Mouse (Mus musculus) forebrain, embryonic 14.5 days (tissue): ENCODE measurements around the gene Akna. TPM values are rescaled to one million over a fixed set of nuclear protein-coding genes. Genes with fewer than 3 reads are reported as not detected.
A peak's percentile ranks its signal among the peaks of the same experiment; 100 is the strongest.

Experiments used
- ATAC-seq: fragments of 200-750 bp; cut with Nextera tagmentation; 2 replicates; pipeline ENCODE4 v1.8.0; 2017; ENCODE audit warnings: mild to moderate bottlenecking, moderate library complexity
- DNase-seq: peaks from one replicate; pipeline ENCODE4 v3.0.0-alpha.2; 2015; ENCODE audit warnings: low spot score
- H3K27ac ChIP-seq: fragments of 300-500 bp; sonication (generic); 2 replicates; pipeline ENCODE4 v1.5.1; 2014; ENCODE audit warnings: low read depth, mild to moderate bottlenecking, control low read depth, low read length, moderate library complexity
- H3K27me3 ChIP-seq: fragments of 300-500 bp; sonication (generic); replicated peaks from 2 replicates; pipeline ENCODE4 v1.6.1; 2014; ENCODE audit warnings: low read length, control low read depth, mixed read lengths; ENCODE audit not compliant: control insufficient read depth, insufficient read depth
- H3K36me3 ChIP-seq: fragments of 300-500 bp; sonication (generic); 2 replicates; pipeline ENCODE4 v1.6.1; 2014; ENCODE audit warnings: low read length, control low read depth; ENCODE audit not compliant: control insufficient read depth, insufficient read depth
- H3K4me1 ChIP-seq: fragments of 300-500 bp; sonication (generic); 2 replicates; pipeline ENCODE4 v1.6.1; 2014; ENCODE audit warnings: antibody characterized with exemption, low read length, control low read depth; ENCODE audit not compliant: control insufficient read depth, insufficient read depth
- H3K4me2 ChIP-seq: fragments of 300-500 bp; sonication (generic); 2 replicates; pipeline ENCODE4 v1.6.1; 2014; ENCODE audit warnings: mild to moderate bottlenecking, control low read depth, low read length
- H3K4me3 ChIP-seq: fragments of 300-500 bp; sonication (generic); 2 replicates; pipeline ENCODE4 v1.5.1; 2014; ENCODE audit warnings: low read depth, low read length, control low read depth
- H3K9ac ChIP-seq: fragments of 300-500 bp; sonication (generic); 2 replicates; pipeline ENCODE4 v1.6.1; 2014; ENCODE audit warnings: mild to moderate bottlenecking, low read length, control low read depth, moderate library complexity
- H3K9me3 ChIP-seq: fragments of 300-500 bp; sonication (generic); replicated peaks from 2 replicates; pipeline ENCODE4 v1.6.1; 2016; ENCODE audit warnings: low read length, control low read depth, mixed read lengths; ENCODE audit not compliant: control insufficient read depth
- WGBS: fragments of 180-500 bp; shearing (Covaris S2); extraction: QIAGEN DNeasy Blood & Tissue Kit; methylation state at CpG from one replicate; pipeline ENCODE4 v1.1.7; 2014; 5-methylcytosine and 5-hydroxymethylcytosine counted together
- polyA plus RNA-seq: library from polyadenylated mRNA; unstranded; fragments of >200 nt; fragmentation: Nextera tagmentation; extraction: Ambion mirVana; gene quantifications from 2 replicates; pipeline ENCODE4 v1.2.1, GENCODE M21; 2014

Gene Akna
- polyA plus RNA-seq, 1 experiment from 2014 or later, result 5.7 TPM

GRCm38 (mm10) chr4:63417318-63417957, 14.3 kb upstream of the Akna start:
- ATAC-seq, result peak; percentile 84
- 16% methylated on average over 9 of the region's 9 CpGs for WGBS
- H3K27ac ChIP-seq, result no peak overlapping the region
- no peaks in the 10 kb centered on the region for H3K9me3 ChIP-seq
- no peaks in the 10 kb centered on the region for H3K36me3 ChIP-seq
- H3K4me2 ChIP-seq, result no peak overlapping the region
- no peak overlapping the region for H3K9ac ChIP-seq
- H3K27me3 ChIP-seq, result no peaks in the 10 kb centered on the region
- peak; percentile 94 for DNase-seq
- no peaks in the 10 kb centered on the region for H3K4me1 ChIP-seq
- no peak overlapping the region for H3K4me3 ChIP-seq

GRCm38 (mm10) chr4:63414951-63415350, 11.8 kb upstream of the Akna start:
- H3K9ac ChIP-seq, result no peak overlapping the region
- 74% methylated on average over 5 of the region's 5 CpGs for WGBS
- H3K36me3 ChIP-seq, result no peaks in the 10 kb centered on the region
- no peaks in the 10 kb centered on the region for H3K27me3 ChIP-seq
- DNase-seq, result no peak
- H3K4me1 ChIP-seq, result no peaks in the 10 kb centered on the region
- H3K4me3 ChIP-seq, result no peak overlapping the region
- no peaks in the 10 kb centered on the region for H3K9me3 ChIP-seq
- H3K4me2 ChIP-seq, result no peak overlapping the region
- no peak overlapping the region for H3K27ac ChIP-seq
- ATAC-seq, result no peak

- no peak for DNase-seq
- H3K9ac ChIP-seq, result no peak overlapping the region
- no peak overlapping the region for H3K27ac ChIP-seq
- H3K4me2 ChIP-seq, result peak overlapping the region; percentile 95
- WGBS, result 68% methylated on average over 5 of the region's 5 CpGs
- ATAC-seq, result no peak
- H3K36me3 ChIP-seq, result no peaks in the 10 kb centered on the region
- no peaks in the 10 kb centered on the region for H3K27me3 ChIP-seq
- no peaks in the 10 kb centered on the region for H3K9me3 ChIP-seq
- H3K4me3 ChIP-seq, result no peak overlapping the region
- peaks cover 22% of the 10 kb centered on the region; the same call in 1 of the 2 replicates for H3K4me1 ChIP-seq
Measured at GRCm38 (mm10) chr4:63411222-63411621, 8.1 kb upstream of the Akna start.

GRCm38 (mm10) chr4:63410583-63410934, 7.4 kb upstream of the Akna start:
- H3K36me3 ChIP-seq, result no peaks in the 10 kb centered on the region
- peak overlapping the region; percentile 63 for H3K27ac ChIP-seq
- H3K27me3 ChIP-seq, result no peaks in the 10 kb centered on the region
- H3K4me2 ChIP-seq, result peak overlapping the region; percentile 95
- H3K9me3 ChIP-seq, result no peaks in the 10 kb centered on the region
- ATAC-seq (peak; percentile 90), DNase-seq (peak; percentile 98)
- H3K4me1 ChIP-seq, result peaks cover 29% of the 10 kb centered on the region
- WGBS, result 0% methylated on average over 19 of the region's 19 CpGs
- peak overlapping the region; percentile 68 for H3K4me3 ChIP-seq
- H3K9ac ChIP-seq, result peak overlapping the region; percentile 65

GRCm38 (mm10) chr4:63409908-63410582, 6.9 kb upstream of the Akna start:
- under 1% methylated on average over 33 of the region's 39 CpGs for WGBS
- H3K36me3 ChIP-seq, result no peaks in the 10 kb centered on the region
- peaks cover 34% of the 10 kb centered on the region for H3K4me1 ChIP-seq
- DNase-seq (peak; percentile 79), ATAC-seq (peak; percentile 69)
- peak overlapping the region; percentile 65 for H3K9ac ChIP-seq
- peak overlapping the region; percentile 63 for H3K27ac ChIP-seq
- no peaks in the 10 kb centered on the region for H3K27me3 ChIP-seq
- peak overlapping the region; percentile 95 for H3K4me2 ChIP-seq
- no peaks in the 10 kb centered on the region for H3K9me3 ChIP-seq
- H3K4me3 ChIP-seq, result peak overlapping the region; percentile 68

- peaks cover 40% of the 10 kb centered on the region for H3K4me1 ChIP-seq
- ATAC-seq, result no peak
- 1% methylated on average over 18 of the region's 18 CpGs for WGBS
Measured at GRCm38 (mm10) chr4:63409317-63409907, 6.3 kb upstream of the Akna start.

GRCm38 (mm10) chr4:63408649-63409048, 5.5 kb upstream of the Akna start:
- WGBS, result 6% methylated on average over 8 of the region's 8 CpGs
- Histone ChIP-seq H3K27ac (peak overlapping the region; percentile 74), H3K4me2 (peak overlapping the region; percentile 95), H3K27me3 (no peaks in the 10 kb centered on the region), H3K9me3 (no peaks in the 10 kb centered on the region), H3K36me3 (no peaks in the 10 kb centered on the region), H3K9ac (peak overlapping the region; percentile 65), H3K4me1 (peaks cover 47% of the 10 kb centered on the region), H3K4me3 (peak overlapping the region; percentile 68)
- ATAC-seq (peak; percentile 47), DNase-seq (peak; percentile 80)

More at GRCm38 (mm10) chr4:63409317-63409907, 6.3 kb upstream of the Akna start:
- peak overlapping the region; percentile 95 for H3K4me2 ChIP-seq
- no peaks in the 10 kb centered on the region for H3K9me3 ChIP-seq
- peak overlapping the region; percentile 68 for H3K4me3 ChIP-seq
- DNase-seq, result no peak
- H3K27me3 ChIP-seq, result no peaks in the 10 kb centered on the region
- no peaks in the 10 kb centered on the region for H3K36me3 ChIP-seq
- peak overlapping the region; percentile 63 for H3K27ac ChIP-seq
- peak overlapping the region; percentile 65 for H3K9ac ChIP-seq

- Histone ChIP-seq H3K9me3 (no peaks in the 10 kb centered on the region), H3K27ac (peak overlapping the region; percentile 74), H3K9ac (peak overlapping the region; percentile 47), H3K4me3 (peak overlapping the region; percentile 68), H3K27me3 (no peaks in the 10 kb centered on the region), H3K4me2 (peak overlapping the region; percentile 95), H3K36me3 (no peaks in the 10 kb centered on the region), H3K4me1 (peaks cover 51% of the 10 kb centered on the region)
- peak; percentile 78 for DNase-seq
- 22% methylated on average over 7 of the region's 7 CpGs for WGBS
- ATAC-seq, result peak; percentile 19
Measured at GRCm38 (mm10) chr4:63408247-63408646, 5.1 kb upstream of the Akna start.

GRCm38 (mm10) chr4:63405683-63406082, 2.5 kb upstream of the Akna start:
- H3K4me3 ChIP-seq, result no peak overlapping the region
- peaks cover 69% of the 10 kb centered on the region for H3K4me1 ChIP-seq
- no peak overlapping the region for H3K9ac ChIP-seq
- no peak for ATAC-seq
- DNase-seq, result no peak
- H3K27me3 ChIP-seq, result no peaks in the 10 kb centered on the region
- no peaks in the 10 kb centered on the region for H3K9me3 ChIP-seq
- WGBS, result 47% methylated on average over 4 of the region's 4 CpGs
- peak overlapping the region; percentile 16; the same call in 1 of the 2 replicates for H3K4me2 ChIP-seq
- H3K27ac ChIP-seq, result peak overlapping the region; percentile 92
- H3K36me3 ChIP-seq, result peaks cover 3% of the 10 kb centered on the region; the same call in 1 of the 2 replicates
